Mouse (Mus musculus): ENCODE results near the gene Gm21885.

The Gm21885 gene

DNA sequence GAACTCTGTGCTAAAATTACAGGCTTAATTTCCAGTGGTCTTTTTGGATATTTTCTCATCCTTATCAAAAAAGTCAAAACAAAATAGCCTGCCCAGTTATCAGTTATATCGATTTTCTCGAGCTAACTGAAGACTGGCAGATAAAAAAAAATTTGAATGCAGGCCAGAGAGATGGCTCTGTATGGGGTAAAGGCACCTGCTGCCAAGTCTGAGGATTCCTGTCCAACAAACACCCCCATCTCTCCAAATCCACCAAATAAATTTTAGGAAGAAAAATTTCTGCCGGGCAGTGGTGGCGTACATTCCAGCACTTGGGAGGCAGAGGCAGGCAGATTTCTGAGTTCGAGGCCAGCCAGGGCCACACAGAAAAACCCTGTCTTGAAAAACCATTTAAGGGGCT is 36.4 kb downstream of the Gm21885 start:
- DNase-seq (ENCODE audit: low read depth): no peak

GRCm38 (mm10) chr11:94320969-94321930 is 39.6 kb downstream of the Gm21885 start:
- no peak for DNase-seq (ENCODE audit: low read depth)

- DNase-seq (ENCODE audit: low read depth): peak; percentile 88
Observed at GRCm38 (mm10) chr11:94321931-94322400, 40.3 kb downstream of the Gm21885 start, which contains the start of gene Luc7l3. Luc7l3 (minus strand) TSS chr11:94321988.

DNA sequence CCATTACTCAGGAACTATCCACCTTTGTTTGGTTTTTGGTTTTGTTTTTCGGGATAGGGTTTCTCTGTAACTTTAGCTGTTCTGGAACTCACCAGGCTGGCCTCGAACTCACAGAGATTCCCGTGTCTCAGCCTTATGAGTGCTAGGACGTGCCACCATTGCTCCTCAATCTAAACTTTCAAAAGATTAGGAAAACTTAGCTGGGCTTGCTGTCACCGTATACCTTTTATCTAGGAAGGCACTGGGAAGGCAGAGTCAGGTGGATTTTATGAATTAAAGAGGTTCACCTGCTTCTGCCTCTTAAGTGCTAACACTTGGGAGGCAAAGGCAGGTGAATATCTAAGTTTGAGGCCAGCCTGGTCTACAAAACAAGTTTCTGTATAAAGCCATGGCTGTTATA is 41.0 kb downstream of the Gm21885 start:
- no peak for DNase-seq (ENCODE audit: low read depth)

- DNase-seq (ENCODE audit: low read depth): no peak
Observed at GRCm38 (mm10) chr11:94323271-94323925, 41.7 kb downstream of the Gm21885 start.

GRCm38 (mm10) chr11:94324618-94325017 is 42.9 kb downstream of the Gm21885 start:
- no peak for DNase-seq (ENCODE audit: low read depth)

DNA sequence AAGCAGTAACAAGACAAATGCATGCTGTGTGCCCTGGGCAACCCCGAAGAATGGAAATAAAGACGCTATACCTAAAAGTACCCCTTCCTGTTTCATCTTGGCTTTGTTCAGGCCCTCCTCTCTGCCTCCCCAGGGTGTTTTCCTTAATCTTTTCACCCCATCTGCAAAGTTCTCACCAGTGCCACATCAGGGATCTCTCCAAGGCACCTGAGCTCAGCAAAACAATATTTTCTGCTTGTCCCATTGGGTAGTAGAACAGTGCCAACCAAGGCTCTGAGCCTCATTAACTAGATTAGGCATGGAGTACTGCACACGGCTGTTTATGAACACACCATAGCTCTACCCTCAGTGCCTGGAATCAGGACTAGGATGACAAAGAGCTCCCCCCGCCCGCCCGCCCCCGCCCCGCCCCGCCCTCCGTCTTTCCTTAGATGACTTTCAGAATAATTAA is 45.3 kb downstream of the Gm21885 start:
- DNase-seq (ENCODE audit: low read depth): no peak

- DNase-seq (ENCODE audit: low read depth): peak; percentile 72
Observed at GRCm38 (mm10) chr11:94327693-94328643, 46.3 kb downstream of the Gm21885 start, which contains the start of gene Ankrd40. Ankrd40 (plus strand) TSS chr11:94328001.

- DNase-seq (ENCODE audit: low read depth): no peak
Observed at GRCm38 (mm10) chr11:94328644-94329025, 47.0 kb downstream of the Gm21885 start.

GRCm38 (mm10) chr11:94329270-94329891 is 47.7 kb downstream of the Gm21885 start:
- no peak for DNase-seq (ENCODE audit: low read depth)

DNA sequence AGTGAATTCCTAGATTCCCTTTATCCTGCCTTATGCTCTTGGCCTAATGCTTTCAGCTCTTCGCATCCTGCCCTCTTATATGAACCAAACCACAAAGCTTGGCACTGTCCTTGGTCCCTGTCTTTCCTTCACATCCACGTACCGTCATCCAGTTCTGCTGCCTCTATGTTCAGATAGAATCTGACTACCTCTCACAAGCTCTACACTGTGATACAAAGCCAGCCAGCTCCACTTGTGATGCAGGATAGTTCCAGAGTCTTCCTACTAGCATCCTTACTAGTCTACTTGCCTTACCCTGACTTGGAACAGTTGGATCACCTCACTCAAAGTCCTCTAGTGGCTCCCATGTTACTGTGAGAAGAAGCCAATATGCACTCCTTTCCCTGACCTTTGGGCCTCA is 48.5 kb downstream of the Gm21885 start:
- DNase-seq (ENCODE audit: low read depth): no peak

- no peak for DNase-seq (ENCODE audit: low read depth)
Observed at GRCm38 (mm10) chr11:94332726-94333125, 51.1 kb downstream of the Gm21885 start.

GRCm38 (mm10) chr11:94334386-94334968 is 52.8 kb downstream of the Gm21885 start:
- DNase-seq (ENCODE audit: low read depth): peak; percentile 65
